Mouse (Mus musculus) adipocyte (in vitro differentiated cells): ENCODE results near the gene Gm37240.

ENCODE experiments used
- DNase-seq: peaks from one replicate; pipeline ENCODE4 v3.0.0-alpha.2; 2016; ENCODE audit warnings: low spot score

Gm37240 gene

DNA sequence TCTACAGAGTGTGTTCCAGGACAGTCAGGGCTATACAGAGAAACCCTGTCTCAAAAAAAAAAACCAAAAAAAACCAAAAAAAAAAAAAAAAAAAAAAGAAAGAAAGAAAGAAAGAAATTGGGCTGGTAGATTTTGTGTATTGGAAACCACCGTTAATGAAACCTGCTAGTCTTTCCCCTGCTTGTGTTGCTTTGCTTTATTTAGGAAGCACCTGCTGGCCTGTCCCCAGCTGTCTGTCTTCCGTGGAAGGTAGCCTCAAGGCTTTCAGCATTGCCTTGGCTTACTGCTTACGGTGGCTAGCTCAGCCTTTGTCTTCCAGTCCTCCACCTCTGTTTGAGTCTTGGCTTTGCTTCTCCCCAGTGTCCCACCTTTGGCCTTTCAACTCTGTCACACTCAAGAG lies 1060.4 kb downstream of the Gm37240 start:
- no peak for DNase-seq

DNA sequence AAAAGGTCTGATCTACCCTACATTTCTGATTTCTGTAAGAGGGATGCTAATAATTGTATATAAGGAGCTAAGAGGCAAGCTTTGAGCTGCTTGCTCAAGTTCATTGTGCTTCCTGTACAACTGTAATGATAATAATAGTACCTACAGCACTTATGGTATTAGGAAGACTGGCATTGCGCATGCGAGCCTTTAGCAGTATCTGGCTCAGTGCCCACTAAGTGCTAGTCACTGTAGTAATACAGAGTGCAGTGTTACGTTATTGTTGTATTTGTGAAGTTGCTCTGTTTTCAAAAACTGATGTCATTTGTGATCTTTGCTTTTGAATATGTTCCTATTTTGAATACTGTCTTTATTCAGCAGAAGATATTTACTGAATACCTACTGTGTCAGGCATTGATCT lies 1060.9 kb downstream of the Gm37240 start:
- peak; percentile 58 for DNase-seq

DNA sequence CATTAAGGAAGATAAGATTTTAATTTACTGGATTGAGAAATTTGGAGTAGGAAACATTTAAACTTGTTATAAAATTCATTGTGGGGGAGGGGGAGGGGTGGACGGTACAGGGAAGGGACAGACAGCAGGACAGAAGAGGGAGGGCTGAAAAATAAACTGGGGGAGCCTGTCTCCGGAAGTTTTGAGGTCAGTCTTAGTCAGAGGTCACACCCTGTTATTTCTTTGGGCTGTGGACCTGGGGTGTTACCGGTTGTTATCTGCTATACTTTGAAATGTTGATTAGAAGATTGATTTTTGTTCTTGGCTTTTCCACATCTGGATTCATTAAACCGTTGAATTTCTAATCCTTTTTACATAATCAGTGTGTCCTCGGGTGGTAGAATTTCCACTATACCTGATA lies 1061.3 kb downstream of the Gm37240 start:
- no peak for DNase-seq

GRCm38 (mm10) chr3:84820654-84821201 lies 1066.6 kb downstream of the Gm37240 start:
- no peak for DNase-seq

DNA sequence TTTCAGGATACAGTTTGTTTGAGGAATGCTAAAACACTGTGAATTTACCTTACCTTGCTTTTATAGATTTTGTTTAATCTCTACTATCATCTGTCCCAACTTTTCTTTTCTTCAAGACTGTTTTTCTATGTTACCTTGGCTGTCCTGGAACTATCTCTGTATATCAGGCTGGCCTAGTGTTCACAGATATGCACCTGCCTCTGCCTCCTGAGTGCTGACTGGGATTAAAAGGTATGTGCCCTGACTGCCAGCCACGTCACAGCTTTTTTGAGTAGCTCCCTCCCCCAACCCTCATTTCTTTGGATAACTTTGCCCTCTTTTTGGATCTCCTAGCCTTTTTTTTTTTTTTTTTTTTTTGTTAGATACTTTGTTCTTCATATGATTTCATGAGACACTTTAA lies 1070.4 kb downstream of the Gm37240 start:
- DNase-seq, result no peak

DNA sequence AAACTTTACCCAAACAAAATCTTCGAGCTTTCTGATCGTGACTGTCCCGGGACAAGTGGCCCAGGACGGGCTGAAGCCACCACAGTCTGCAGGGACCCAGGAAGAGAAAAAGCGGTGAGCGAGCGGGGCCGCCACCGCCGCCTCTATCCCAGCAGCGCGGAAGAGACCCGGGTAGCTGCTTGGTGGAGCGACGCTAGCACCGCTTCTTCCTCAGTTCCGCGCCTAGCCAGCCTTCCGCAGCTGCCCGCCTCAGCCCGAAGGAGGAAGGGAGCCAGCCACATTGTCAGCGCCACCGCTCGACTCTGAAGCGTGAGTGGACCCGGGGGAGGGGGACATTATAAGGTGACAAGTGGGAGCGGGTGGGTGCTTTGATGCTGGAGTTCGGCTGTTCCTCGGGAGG lies 1071.9 kb downstream of the Gm37240 start:
- DNase-seq, result no peak

DNA sequence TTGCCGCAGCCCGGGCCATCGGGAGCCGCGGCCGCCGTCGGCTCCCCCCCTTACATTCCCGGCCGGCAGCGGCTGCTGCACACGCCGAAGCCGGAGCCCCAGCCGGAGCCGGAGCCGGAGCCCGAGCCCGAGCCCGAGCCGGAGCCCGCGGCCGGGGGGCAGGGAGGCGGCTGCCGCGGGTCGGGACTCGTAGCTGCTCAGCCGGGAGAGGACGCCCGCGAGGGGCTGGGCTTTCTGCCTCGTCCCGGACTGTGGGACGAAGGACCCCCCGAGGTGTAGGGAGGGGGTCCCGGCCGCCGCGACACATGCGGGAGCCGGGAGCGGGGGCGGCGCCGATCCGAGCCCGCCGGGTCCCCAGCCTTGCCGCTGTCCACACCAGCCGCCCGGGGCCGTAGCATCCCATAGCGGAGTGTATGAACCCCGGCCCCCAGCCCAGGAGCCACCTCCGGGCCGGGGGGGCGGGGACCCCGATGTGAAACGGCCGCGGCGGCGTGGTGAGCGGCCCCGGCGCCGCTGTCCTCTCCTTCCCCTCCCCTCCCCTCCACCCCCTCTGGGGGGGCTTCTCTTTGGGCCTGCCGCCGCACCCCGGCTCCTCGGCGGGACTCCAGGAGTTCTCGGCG lies 1072.4 kb downstream of the Gm37240 start, which contains the start of gene Fbxw7:
Gene Fbxw7, plus strand, starts transcription at position 507 of the 620 bp plus-strand sequence.
- DNase-seq, result no peak

DNA sequence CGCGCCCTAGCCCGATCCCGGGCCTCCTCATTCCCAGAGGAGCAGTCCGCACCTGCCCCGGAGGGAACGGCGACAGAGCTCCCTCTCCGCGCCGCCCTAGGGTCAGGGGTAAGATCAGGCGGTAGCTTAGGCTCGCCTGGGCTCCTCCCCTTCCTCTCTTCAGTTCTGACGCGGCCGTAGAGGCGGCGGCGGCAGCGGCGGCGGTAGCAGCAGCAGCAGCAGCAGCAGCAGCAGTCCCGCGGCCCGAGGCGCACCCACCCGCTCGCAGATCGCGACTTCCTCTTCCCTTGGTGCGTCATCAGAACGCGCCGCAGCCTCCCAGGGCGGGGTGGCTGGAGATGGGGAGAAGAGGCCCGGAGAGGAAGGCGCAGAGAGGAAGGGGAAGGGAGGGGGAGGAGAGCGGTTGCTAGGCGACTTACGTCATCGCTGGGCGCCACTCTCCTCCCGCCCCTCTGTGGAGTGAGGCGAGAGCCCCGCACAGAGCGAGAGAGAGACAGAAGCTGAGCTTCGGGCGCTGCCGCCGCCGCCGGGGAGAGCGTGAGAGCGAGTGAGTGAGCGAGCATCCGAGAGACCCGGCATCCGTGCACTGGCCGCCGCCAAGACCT lies 1073.1 kb downstream of the Gm37240 start:
- peak; percentile 99 for DNase-seq

GRCm38 (mm10) chr3:84813436-84814156 lies 1073.7 kb downstream of the Gm37240 start:
- DNase-seq, result no peak

DNA sequence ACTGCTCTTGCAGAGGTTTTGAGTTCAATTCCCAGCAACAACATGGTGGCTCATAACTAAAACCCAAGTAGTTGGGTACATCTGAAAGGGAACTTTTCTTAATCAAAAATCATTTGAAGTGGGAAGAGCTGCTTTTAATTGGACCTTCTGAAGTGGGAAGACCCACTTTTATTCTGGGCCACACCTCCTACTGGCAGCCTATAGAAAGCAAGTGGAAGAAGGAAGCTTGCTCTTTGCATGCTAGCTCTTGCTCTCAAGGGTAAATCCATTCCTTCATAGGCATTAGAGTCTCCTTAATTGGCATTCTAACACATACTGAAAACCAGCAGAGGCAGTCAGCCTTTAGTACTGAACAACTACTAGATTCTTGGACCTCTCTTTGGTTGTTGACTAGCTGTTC lies 1076.5 kb downstream of the Gm37240 start:
- DNase-seq, result no peak

DNA sequence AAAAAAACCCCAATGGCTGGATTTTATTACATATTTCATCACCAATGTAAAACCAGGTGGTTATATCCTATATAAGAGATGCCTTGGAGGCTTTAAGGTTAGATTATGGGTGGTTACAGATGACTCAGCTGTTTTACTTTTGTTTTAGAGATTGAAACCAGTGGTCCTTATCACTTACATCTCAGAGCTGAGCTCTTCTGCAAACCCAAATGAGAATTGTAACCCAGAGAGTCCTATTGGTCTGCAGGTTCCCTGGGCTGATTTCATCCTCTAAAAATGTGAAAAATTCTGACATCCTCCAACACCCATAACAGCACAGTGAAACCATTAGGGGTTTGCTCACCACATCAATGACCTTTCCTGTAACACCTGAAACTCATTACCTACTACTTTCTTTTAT lies 1078.4 kb downstream of the Gm37240 start:
- no peak for DNase-seq

DNA sequence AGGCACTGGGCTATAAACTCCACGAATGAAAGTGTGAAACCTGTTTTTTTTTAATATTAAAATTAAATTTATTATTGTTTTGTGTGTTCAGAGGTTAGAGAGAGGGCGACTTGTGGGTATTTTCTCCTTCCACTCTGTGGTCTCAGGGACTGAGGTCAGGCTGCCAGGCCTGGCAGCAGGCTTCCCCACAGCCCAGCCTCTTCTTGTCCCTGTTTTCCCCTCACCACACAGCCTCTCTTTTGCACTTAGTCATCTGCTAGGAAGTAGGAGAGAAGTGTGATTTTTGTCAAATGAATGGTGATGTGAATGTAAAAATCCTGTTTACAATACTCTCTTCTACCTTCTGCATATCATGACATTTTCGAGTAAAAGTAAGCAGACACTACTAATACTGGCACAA lies 1079.5 kb downstream of the Gm37240 start:
- DNase-seq, result no peak

DNA sequence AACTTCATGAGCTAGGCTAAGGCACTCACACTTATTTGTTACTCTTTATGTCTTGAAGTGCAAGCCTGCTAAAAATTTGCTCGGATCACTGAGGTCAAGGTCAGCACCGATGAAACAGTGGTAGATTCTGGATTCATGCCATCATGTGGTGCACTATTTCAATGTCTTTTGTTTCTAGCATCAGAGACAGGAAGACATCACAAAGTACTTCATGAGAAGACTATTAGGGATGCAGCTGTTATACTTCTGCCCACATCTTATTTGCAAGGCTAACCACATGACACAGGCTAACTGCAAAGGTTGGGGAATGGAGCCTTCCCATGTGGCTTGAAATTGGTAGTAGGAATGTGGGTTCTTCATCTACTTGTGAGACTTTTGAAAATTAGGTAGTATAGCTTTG lies 1081.1 kb downstream of the Gm37240 start:
- DNase-seq, result no peak

DNA sequence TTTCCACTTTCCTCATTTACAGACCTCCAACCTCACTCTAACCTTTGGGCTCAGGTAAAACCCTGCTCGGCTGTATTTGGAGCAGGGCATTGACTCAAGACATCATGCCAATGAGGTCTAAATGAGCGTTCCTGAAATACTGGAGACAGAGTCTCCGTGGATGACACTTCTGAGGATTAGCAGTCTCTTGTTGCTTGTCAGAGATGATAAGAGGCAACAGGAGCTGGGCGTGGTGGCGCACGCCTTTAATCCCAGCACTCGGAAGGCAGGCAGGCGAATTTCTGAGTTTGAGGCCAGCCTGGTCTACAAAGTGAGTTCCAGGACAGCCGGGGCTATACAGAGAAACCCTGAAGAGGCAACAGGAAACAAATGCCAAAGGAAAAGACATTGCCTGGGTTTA lies 1083.3 kb downstream of the Gm37240 start:
- no peak for DNase-seq

DNA sequence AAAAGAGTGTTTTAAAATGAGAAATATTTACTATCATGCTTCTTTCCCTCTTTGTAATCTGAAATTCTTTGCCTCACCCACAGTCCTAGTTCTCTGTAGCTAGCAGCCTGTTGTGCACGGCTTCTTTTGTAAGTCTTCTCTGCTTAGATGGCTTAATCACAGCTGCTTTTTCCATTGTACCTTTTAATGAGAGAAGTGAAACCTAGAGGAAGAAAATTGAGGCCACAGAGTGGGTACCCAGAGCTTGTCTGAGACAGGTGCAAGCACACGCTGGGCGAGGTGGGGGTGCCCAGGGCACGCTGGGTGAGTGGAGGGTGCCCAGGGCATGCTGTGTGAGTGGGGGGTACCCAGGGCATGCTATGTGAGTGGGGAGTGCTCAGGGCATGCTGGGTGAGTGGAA lies 1099.4 kb downstream of the Gm37240 start:
- no peak for DNase-seq

DNA sequence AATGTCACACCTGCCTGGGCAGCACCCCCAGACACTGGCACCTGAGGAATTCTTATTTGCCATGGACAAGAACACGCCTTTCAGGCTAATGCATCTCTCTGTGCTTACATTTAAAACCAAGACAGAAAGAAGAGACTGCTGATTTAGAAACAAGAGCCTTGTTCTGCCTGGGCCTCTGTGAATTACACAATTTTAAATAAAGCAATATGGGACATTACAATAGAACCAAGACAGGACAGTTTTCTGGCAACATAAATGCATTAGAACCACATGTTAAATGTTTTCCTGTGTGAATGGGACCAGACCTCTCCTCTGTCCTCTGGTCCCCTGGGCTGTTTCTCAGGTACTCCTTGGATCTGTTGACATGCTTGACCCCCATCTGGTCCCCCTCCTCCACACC lies 1111.2 kb downstream of the Gm37240 start:
- DNase-seq, result peak; percentile 21

- no peak for DNase-seq
These were observed 1111.7 kb downstream of the Gm37240 start for GRCm38 (mm10) chr3:84775577-84775976.

- DNase-seq, result peak; percentile 12
These were observed 1112.3 kb downstream of the Gm37240 start for GRCm38 (mm10) chr3:84775067-84775423.

- DNase-seq, result peak; percentile 67
These were observed 1112.9 kb downstream of the Gm37240 start for GRCm38 (mm10) chr3:84774246-84775066.

- peak; percentile 7 for DNase-seq
These were observed 1115.3 kb downstream of the Gm37240 start for GRCm38 (mm10) chr3:84771980-84772379.

- no peak for DNase-seq
These were observed 1116.8 kb downstream of the Gm37240 start for GRCm38 (mm10) chr3:84770518-84770917.

DNA sequence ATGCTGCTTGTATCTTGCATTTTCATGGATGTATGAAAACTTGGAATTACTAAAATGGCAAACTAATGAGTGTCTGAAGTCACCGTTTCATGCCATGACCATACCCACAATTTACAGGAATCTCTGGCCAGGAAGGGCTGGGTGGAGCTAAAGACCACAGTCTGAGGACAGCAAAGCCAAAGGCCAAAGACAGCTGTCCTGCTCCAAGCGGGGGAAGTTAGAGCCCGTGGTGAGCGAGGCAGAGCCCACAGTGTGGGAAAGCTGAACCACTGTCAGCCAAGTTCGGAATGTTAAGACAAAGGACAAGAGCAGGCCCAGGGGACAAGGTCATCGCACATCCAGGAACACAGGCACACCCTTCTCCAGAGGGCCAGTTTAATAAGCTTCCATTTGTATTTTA lies 1117.9 kb downstream of the Gm37240 start:
- no peak for DNase-seq
